Mouse (Mus musculus): ENCODE results near the gene Gm572.

Gm572 gene

DNA sequence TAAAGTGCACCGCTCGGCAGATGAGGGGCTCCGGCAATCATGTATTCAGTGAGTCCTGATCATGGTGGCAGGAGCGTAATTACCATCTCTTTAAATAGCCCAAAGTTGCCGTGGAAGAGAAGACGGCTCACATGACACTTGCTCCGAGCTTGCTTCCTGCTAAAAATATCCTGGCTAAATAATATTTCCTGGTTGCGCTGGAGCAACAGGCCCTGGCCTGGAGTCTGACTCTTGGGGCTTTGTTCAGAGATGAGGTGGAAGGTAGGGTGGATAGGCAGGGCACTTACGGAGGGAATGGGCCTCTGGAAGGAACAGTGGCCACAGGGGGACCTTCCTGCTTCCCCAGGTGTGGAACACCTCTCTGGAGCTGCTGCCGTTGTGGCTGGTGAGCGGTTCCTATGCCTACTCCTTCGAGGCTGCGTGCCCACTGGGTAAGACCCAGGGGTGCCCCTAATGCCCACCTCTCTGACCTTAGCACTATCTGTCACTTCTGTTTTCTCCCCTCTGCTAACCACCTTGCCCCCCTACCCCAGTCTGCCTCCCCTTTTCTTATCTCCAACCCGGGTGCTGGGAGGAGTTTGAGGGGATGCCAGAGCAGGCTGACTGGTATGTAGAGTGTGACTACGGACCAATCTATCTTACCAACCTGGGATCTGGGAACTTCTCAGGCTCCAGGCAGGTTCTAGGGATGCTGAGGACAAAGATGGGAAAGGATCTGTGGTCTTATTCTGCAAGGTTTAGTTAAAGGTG lies 24.1 kb downstream of the Gm572 start:
- DNase-seq (ENCODE audit: low read depth, low spot score): no peak

DNA sequence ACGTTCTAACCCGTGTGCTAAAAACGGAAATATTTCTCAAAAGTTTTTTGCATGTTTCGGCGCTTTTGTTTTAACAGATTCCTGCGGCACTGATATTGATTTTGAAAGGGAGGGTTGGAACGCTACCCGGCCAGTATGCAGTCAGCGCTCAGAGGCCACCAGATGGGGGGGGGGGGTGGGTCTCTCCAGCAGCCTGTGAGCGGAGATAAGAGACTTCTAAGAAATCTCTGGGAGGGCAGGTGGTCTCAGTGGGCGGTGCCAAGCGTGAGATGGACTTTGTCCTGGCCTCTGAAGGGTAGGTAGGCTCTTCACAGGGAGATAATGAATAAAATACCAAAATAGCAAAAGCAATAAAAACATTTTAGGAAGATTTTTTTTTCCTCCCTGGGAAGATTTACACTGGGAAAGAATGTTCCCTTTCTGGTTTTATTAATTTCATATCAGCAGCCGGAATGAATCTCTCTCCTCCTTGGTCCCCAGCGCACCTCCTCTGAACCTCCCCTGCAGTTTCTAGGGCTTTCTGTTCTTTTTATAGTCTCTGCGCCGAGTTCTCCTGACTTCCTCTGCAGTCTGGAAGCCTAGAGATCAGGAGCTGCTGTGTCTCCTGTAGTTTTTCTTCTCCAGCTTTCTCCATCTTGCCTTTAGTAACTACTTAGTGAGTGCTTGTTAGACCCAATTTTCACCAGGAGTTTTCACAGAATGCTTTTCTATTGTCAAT lies 28.3 kb downstream of the Gm572 start:
- DNase-seq (ENCODE audit: low read depth, low spot score): no peak

DNA sequence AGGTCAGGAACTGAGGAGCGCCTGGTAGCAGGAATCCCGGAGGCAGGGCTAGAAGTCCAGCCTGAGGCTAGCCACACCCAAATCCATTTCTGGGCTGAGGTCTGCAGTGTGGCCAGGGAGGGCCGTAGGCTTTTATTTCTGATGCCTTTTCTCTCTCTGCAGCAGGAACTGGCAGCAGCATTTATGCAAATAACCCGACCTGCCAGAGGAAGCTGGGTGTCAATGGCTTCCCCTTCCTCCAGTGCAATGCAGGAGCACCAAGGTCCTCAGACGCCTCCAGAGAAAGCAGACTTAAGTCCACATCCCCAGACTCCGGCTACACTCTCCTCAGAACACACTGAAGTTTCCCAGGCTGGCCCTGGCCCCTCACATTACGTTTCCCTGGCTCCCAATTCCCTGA lies 31.9 kb downstream of the Gm572 start:
- DNase-seq (ENCODE audit: low read depth, low spot score): no peak

DNA sequence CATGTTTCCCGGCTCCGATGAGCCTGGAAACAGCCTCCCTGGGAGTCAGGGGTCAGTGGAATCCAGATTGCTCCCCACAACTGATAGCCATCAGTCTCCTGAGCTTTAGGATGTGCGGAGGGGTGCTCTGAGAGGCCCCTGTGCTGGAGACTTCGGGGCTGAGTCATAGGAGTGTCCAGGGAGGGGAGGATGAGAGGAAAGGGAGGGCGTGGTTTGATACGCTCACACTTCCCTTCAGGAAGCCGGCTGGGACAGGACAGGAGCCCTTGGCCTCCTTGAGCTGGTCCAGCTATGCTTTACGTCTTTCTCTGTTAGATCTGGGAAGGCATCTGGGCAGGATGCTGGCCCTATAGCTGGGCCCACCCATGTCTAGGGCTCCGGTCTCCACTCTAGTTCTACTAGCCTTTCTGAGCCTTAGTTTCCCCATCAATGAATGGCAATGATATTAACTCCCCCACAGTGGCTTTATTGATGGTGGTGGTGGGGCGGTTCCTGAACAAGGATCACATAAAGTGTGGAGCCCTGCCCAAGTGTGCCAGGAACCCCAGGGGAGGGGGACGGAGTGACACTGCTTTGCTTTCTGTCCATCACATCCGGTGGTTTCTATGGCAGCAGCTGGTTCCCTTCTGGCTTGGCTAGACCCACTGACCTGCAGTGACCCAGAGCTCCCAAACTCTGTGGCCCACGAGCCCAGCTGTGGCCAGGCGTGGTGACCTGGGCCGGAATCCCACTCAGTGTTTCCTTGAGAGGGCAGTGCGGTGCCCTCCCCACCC lies 33.3 kb downstream of the Gm572 start:
- DNase-seq (ENCODE audit: low read depth, low spot score): no peak

DNA sequence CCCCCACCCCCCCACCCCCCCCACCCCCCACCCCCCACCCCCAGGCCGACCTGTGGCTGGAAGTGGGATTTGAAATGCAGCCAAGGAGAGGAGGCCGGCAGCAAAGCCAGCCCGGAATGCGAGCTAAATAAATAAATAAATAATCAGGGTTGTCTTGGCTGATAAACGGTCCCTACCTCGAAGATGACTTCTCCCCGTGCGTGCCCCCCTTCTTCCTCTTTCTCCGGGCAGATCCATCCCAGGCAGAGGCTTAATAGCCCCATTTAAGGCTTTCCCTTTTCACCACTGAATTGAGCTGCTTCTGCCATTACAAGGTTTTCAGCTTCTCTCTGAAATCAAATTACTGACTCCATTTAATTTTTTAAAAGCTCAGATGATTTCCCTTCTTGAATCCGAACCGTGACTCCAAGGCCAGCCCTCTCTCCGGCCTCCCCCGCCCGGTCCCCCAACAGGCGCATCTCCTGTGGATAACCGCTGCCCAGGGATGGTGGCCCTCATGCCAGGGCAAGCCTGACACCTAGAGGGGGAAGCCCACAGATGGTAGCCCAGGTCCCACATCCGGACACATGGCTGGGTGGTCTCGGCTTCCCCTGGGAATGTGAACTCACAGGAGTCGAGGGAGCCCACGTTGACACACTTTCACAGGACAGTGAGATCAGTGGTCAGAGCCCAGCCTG lies 34.0 kb downstream of the Gm572 start:
- no peak for DNase-seq (ENCODE audit: low read depth, low spot score)

DNA sequence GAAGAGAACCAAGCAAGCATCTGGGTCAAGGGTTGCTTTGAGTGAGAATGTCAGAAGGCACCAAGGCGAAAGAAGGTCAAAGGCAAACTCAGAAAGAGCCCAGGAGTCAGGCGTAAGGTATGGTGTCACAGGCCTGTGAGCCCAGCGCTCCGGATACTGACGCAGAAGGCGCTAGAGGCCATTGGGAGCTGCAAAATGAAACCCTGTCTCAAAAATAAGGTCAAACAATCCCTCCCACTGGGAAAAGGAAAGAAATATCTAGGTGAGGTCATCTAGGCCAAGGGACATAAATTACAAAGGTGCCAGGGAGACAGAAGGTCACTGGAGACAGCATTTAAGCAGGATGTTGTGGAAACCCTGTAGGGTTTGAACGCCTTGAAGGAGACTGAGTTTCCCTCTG lies 35.0 kb downstream of the Gm572 start:
- no peak for DNase-seq (ENCODE audit: low read depth, low spot score)

DNA sequence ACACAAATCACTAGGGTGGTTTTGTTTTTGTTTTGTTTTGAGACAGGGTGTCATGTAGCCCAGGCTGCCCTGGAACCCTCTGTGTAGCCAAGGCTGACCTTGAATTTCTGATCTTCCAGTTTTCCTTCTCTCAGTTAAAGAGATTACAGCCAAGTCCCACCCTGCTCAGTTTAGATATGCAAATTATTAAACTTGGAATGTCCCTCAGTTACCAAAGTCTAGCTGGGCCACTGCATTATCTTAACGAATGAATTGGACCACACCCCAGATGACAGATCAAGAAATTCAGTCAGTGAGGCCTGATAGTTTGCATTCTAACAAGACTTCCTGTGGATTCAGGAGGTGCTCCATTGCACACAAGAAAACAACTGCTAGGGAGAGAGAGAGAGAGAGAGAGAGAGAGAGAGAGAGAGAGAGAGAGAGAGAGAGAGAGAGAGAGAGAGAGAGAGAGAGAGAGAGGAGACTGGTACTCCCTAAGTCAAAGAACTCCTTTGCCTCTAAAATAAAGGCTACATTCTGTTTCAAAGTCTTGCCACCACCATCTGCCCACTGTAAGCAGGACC lies 37.5 kb downstream of the Gm572 start:
- no peak for DNase-seq (ENCODE audit: low read depth, low spot score)

DNA sequence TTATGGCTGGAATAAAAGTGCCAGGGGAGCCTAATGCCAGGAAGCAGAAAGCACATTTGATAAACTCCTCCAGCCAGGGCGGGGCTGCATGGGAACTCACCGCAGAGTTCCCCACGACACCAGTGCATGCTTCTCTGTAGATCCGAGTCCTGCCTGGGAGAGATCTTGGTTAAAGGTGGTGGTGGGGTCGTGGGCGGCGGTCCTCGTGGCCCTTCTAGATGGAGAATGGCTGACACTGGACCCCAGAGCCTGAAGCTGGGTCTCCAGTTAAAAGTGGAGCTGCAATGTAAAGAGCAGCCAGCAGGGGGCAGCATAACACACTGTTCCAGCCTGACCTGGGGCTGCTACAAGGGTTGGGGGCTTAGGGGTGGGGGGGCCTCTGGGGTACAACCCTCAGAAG lies 38.3 kb downstream of the Gm572 start:
- peak; percentile 53 for DNase-seq (ENCODE audit: low read depth, low spot score)

DNA sequence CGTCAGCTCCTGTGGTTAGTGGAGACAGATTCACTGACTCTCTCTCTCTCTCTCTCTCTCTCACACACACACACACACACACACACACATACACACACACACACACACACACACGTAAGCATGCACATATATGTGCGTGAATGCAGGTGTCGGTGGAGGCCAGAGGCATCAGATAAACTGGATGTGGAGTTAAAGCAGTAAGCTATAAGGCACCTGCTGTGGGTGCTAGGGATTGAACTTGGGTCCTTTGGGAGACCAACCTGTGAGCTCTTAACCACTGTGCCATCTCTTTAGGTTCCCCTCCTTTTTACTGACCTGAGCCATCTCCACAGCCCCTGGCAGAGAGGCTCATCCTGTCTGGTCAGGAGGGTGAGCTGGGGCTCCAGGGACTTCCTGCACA lies 39.8 kb downstream of the Gm572 start:
- DNase-seq (ENCODE audit: low read depth, low spot score): no peak

DNA sequence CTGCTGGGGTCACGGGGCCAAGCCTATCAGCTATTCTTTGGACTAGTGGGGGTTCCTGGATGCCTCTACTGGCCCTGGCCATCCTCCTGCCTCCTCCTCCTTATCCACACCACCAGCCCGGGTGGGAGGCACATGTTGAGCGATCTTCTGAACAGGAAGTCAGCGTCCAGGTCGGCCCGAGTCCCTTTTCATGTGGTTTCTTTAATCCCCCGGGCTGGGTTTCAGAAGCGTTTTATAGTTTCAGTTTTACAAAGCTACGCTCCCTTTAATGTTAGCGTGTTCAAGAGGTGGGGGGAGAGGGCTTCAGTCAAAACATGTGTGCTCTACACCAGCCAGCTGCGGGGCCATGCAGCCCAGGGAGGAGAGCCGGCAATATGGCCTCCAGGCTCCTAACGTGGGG lies 40.4 kb downstream of the Gm572 start:
- no peak for DNase-seq (ENCODE audit: low read depth, low spot score)

DNA sequence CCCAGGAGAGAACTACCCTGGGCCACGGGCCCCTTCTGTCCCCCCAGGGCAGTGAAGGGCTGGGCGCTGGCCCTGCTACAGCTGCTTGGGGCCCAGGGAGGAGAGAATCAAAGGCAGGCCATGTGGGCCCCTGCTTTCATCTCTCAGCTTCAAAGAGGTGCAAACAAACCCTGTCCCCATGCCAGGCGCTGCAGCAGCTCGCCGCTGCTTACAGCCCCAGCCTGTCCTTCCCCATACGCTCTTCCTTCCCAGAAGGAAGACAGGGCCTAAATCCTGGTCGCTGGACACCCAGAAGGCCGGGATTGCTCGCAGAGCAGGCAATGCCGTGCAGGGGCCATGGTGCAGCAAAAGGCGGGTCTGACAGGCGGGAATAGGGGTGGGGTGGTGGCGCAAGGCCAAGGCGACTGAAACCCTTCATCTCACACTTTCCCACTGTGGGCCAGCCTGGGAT lies 43.4 kb downstream of the Gm572 start:
- DNase-seq (ENCODE audit: low read depth, low spot score): no peak

DNA sequence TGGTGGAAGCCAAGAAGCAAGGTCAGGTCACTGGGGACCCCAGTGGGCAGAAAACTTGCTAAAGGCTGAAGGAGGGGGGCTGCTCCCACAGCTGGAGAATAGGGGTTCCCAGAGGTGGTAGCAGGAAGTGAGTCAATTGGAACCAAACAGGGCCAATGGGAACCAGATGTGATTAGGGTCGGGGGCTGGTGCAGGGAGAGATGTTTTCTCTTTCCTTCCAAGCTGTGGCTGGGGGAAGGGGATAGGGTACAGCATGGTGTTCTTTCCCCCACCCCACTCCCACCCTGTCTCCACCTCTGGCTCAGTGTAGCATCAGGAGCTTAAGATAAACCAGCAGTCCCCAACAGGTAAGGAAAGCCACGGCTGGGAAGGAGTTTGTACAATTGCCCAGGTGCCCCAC lies 45.0 kb downstream of the Gm572 start:
- no peak for DNase-seq (ENCODE audit: low read depth, low spot score)

DNA sequence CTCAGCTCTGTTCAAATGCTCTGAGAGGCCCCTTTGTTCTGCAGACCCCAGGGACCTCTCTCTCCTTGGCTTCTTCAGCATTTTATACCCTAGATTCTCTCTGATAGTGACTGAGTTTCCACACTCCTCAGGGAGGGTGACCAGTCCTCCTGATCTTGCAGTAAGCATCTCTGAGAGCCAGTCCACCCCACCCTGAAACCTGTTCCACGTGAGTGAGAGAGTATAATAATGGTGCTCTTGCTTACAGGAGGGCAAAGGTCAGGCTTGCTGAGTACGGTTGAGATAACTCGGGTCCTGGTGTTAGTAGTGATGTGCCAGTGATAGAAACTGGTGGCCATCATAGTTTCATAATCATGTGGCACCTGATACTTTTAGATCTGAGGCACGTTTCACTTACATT lies 48.1 kb downstream of the Gm572 start:
- no peak for DNase-seq (ENCODE audit: low read depth, low spot score)

DNA sequence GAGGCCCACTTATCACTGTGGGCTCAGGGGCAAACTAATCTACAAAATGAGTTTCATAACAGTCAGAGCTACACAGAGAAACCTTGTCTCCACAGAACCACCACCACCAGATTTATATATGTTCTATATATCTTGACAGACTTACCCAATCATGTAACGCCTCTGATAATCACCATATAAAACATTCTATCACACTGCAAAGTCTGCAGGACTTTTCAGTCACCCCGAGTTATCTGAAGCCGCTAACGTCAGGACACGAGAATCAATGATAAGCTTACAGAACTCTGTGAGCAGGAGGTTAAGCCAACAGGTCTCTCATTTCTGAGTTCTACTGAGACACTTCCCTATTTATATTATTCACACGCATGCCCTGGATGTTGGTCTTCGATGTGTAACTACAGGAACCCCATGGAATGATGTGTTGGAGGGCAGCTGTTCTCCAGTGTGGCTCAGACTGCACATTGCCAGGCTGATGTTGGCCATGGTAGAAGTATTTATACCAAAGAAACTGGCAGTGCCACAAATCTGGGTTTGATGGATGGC lies 50.4 kb downstream of the Gm572 start:
- DNase-seq (ENCODE audit: low read depth, low spot score): no peak

DNA sequence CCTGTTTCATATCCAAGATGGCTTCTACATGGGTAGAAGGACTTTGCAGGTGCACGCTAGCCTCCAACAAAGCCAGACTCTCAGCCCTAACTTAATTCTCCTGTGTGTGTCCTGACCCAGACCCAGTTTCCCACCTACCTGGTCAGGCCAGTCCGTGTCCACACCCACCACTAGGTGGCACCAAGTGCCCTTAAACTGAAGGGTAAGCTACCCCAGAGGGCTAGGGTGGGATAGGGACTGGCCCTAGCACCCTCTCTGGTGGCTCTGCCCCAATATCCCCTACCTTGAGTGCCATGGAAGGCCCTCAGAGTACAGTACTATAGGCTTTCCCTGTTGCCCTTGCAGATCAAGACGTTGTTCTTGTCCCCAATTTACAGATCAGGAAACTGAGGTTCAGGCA lies 61.6 kb downstream of the Gm572 start:
- DNase-seq (ENCODE audit: low read depth, low spot score): peak; percentile 29

DNA sequence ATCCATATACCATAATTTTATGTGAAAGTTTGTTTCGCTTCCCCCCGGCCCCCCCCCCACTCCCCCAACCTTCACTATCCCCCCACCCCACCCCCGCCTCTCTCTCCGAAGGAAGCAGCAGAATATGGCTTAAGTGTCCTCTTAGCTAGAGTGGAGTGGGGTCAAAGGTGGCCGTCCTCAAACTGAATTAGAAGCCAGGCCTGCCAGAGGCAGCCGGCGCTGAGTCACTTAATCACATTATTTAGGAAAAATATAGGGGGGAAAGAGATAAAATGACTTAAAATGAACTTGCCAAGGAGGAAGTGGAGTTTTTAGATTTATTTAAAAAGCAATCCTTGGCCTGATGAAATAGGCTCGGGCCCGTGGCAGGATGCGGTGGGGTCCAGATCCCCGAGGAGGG lies 65.7 kb downstream of the Gm572 start:
- no peak for DNase-seq (ENCODE audit: low read depth, low spot score)

DNA sequence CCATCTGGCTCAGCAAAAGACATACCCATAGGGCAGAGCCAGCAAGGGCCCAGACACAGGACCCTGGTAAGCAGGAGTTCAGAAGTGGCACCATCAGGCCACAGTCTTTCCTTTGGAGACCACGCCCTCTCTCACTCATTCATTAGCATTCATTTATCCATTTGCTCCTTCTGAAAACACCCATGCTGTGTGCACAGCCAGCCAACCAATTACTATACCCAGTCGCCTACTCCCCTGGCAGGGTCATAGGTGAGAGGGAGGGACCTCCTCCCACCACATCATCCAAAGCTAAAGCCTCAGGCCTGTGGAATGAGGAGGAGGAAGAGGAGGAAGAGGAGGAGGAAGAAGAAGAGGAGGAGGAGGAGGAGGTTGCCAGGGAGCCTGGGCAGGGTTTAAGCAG lies 67.3 kb downstream of the Gm572 start:
- no peak for DNase-seq (ENCODE audit: low read depth, low spot score)

DNA sequence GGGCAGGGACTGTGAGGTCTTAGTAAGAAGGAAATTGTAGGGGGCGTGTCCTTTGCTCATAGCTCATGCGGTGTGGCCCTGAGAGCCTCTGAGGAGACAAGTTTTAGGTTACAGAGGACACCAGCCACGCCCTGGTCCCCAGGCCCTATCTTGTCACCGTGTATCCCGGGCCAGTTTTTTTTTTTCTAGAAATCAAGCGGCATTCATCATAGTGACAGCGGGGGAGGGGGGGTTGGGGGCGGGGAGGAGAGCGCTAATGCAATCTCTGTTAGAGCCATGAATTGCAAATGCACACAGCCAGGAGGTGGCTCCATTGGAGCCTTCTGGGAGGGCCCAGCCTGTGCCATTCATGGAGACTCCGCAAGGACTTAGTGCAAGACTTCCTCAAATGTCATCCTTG lies 68.2 kb downstream of the Gm572 start:
- DNase-seq (ENCODE audit: low read depth, low spot score): no peak

DNA sequence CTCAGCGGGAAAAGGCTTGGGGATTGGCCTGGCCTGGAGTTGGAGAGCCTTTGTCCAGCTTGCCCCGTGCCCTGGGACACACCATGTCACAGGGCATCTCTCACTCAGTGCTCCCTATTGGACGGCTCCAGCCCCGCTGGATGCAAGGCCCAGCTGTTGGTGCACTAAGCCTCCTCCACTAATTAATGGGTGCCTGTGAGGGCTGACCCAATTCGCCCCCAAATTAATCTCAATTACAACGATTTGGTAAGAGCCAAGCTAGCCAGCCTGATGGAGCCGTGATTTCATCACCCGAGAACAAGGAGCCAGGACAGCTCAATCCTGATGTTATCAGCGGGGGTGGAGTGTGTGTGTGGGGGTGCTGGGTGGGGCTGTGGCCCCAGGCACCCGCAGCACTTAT lies 69.5 kb downstream of the Gm572 start:
- peak; percentile 34 for DNase-seq (ENCODE audit: low read depth, low spot score)

DNA sequence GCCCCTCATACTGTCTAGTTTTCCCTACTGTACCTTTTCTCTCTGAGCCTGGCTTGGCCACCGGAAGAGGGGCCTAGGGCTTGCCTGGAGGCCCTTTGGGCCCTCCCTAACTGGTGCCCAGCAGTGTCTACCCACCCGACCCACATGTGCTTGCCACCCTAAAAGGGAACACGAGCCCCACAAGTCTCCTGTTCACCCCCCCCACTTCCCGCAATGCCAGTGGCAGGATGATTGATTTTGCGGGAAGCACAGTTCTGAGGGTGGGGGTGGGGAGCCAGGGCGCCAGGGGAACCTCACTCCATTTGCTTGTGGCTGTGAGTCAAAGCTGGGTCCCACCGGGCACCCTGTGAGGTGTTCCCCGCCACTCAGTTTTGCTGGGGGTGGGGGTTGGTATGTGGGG lies 70.9 kb downstream of the Gm572 start:
- DNase-seq (ENCODE audit: low read depth, low spot score): no peak

DNA sequence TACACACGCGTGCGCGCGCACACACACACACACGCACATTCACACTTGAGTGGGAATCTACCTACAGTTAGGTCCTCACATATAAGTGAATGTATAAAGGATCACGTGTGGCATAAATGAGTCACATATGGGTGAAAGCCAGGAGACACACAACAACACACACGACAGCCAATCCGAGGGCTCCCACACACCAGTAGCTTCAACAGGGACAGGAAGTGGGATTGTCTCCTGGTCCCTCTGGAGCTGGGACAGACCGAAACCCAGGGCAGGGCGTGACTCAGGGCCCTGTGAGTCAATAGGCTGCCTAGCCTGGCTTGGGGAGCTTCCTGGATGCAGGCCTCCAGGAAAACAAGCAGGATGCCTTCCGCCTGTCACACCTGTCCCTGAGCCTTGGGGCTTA lies 71.6 kb downstream of the Gm572 start:
- no peak for DNase-seq (ENCODE audit: low read depth, low spot score)

Data from retina, postnatal 7 days (tissue).